Mouse (Mus musculus) kidney, adult 11 months (tissue): ENCODE results near the gene Magel2.

Experiments
- DNase-seq: peaks from one replicate; pipeline ENCODE4 v3.0.0; 2022

Magel2 gene

DNA sequence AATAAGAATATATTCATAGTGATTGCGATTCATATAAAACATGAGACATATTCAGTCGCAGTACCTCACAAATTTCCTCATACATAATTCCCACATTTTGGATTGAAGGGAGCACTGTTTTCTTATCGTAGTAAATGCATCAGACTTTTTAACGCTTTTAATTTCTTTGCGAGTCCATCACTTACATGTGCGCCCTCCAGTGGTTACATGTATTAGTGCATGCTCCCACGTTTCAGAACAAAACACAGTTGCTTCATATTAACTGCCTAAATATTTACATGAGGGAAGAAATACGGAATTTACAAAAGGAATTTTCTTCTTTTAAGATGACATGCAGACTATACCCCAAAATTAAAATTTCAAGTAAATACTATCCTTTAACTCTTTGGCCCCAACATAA is 51.5 kb downstream of the Magel2 start:
- DNase-seq: no peak
